Comparison of ENCODE assay signal across 21 mouse cellular contexts in genomic region chr12:44865442-44865841, GRCm38 (mm10).
DNase-seq lines count a peak whose midpoint lies in the region; ATAC-seq lines count a peak whose summit lies in the region.
"Had no signal": no experiment of that assay in that cellular context is flagged by ENCODE, and none has a peak within 500 bp of the region (broad histone marks: within the 10 kb centered on the region; RNA-seq: fewer than 3 reads in every experiment).

No protein-coding gene starts in this region.

- H3K36me3 ChIP-seq in megakaryocyte, embryonic 14.5 days (replicated peaks; ENCODE audit: low read length): no peaks in the 10 kb centered on the region
- H3K36me3 ChIP-seq: forebrain, embryonic 10.5 days; heart, embryonic 10.5 days; hindbrain, embryonic 12.5 days; hindbrain, embryonic 15.5 days had no signal

- peak; percentile 95 for DNase-seq in heart, adult 11 months
- no peak for DNase-seq in heart, postnatal 10 days
- peak; percentile 12 to 27 for DNase-seq in heart, adult 9 months (ENCODE audit: low spot score in 2 of 2)
- DNase-seq in heart, postnatal 4 days: no peak
- DNase-seq: adrenal gland, adult 8-10 months; adrenal gland, postnatal 25 days; cerebellum, adult 18-20 months; cerebellum, adult 9-10 months; cerebellum, postnatal 14 days; gastrocnemius, adult 2 months; gastrocnemius, postnatal 14 days had no signal

- H3K27me3 ChIP-seq in megakaryocyte, embryonic 14.5 days (replicated peaks): no peaks in the 10 kb centered on the region
- H3K27me3 ChIP-seq: forebrain, embryonic 13.5 days; hindbrain, embryonic 12.5 days; hindbrain, embryonic 15.5 days had no signal

- intact Hi-C loops in heart, postnatal 10 days (cut with DNase I): no loop called here

- no peak for ATAC-seq in megakaryocyte, adult 5-6 weeks (ENCODE audit: poor library complexity, severe bottlenecking)
- ATAC-seq: activated CD4-positive, CD25-positive, alpha-beta regulatory T cell, adult 4 months; forebrain, embryonic 13.5 days; forebrain, embryonic 16.5 days; intestine, postnatal 0 days had no signal

- peak overlapping the region; percentile 33 for H3K4me3 ChIP-seq in megakaryocyte, embryonic 14.5 days (replicated peaks)
- H3K4me3 ChIP-seq: forebrain, embryonic 10.5 days; forebrain, embryonic 13.5 days; gastrocnemius, adult 2 months; heart, embryonic 10.5 days; hindbrain, embryonic 12.5 days; hindbrain, embryonic 15.5 days had no signal

- H3K4me1 ChIP-seq in megakaryocyte, embryonic 14.5 days: no peaks in the 10 kb centered on the region
- H3K4me1 ChIP-seq: forebrain, embryonic 10.5 days; forebrain, embryonic 13.5 days; heart, embryonic 10.5 days; hindbrain, embryonic 12.5 days; hindbrain, embryonic 15.5 days had no signal

- no peaks in the 10 kb centered on the region for H3K9me3 ChIP-seq in megakaryocyte, embryonic 14.5 days
- H3K9me3 ChIP-seq: forebrain, embryonic 10.5 days; forebrain, embryonic 13.5 days; heart, embryonic 10.5 days; hindbrain, embryonic 12.5 days; hindbrain, embryonic 15.5 days had no signal

Comparison
In these comparisons a context has a peak if more than half of its experiments do, and no peak if none do; other contexts are left out.
1. DNase-seq: peak in heart, adult 11 months (single experiment) and heart, adult 9 months (2 of 2); none in heart, postnatal 10 days (0 of 2) and heart, postnatal 4 days (single experiment).